Mouse (Mus musculus) G1E (cell line): ENCODE measurements around the gene Mef2b. TPM values are rescaled to one million over a fixed set of nuclear protein-coding genes. Genes with fewer than 3 reads are reported as not detected.
"Not testable (repeated sequence)": the region's sequence is repeated elsewhere in the genome, so short reads cannot be mapped to it uniquely, and the experiment has no call there.

ENCODE experiments used
- ATAC-seq: 2 replicates; pipeline ENCODE4 v1.8.0; 2016; ENCODE audit warnings: mild to moderate bottlenecking; ENCODE audit not compliant: insufficient number of reproducible peaks, poor library complexity, low FRiP score, severe bottlenecking; ENCODE audit errors: extremely low read depth
- DNase-seq: peaks from one replicate; pipeline ENCODE4 v3.0.0; 2012; ENCODE audit warnings: low spot score
- H3K27me3 ChIP-seq: 2 replicates; pipeline ENCODE4 v1.6.1; 2012; ENCODE audit warnings: mild to moderate bottlenecking, low read length, inconsistent platforms; ENCODE audit not compliant: insufficient read depth
- H3K36me3 ChIP-seq: replicated peaks from 2 replicates; pipeline ENCODE3; 2012; ENCODE audit warnings: mild to moderate bottlenecking, inconsistent platforms
- H3K4me1 ChIP-seq: 2 replicates; pipeline ENCODE4 v1.6.1; 2012; ENCODE audit warnings: low read depth, low read length, inconsistent platforms, mixed read lengths; ENCODE audit not compliant: insufficient read depth
- H3K4me3 ChIP-seq: 2 replicates; pipeline ENCODE4 v1.5.1; 2012; ENCODE audit warnings: low read depth, mild to moderate bottlenecking, inconsistent platforms, low read length, moderate library complexity, mixed read lengths
- H3K9me3 ChIP-seq: replicated peaks from 2 replicates; pipeline ENCODE4 v1.6.1; 2012; ENCODE audit warnings: inconsistent platforms
- CTCF ChIP-seq: IDR thresholded peaks from 2 replicates; pipeline ENCODE4 v1.5.1; 2012; ENCODE audit warnings: low read depth, low read length, inconsistent platforms, mixed read lengths
- GATA1 ChIP-seq: IDR thresholded peaks from 2 replicates; pipeline ENCODE4 v1.6.1; 2012; ENCODE audit warnings: borderline replicate concordance, low read length, inconsistent platforms, mixed read lengths
- GATA2 ChIP-seq: IDR thresholded peaks from 2 replicates; pipeline ENCODE4 v1.6.1; 2012; ENCODE audit warnings: low read depth, low read length, inconsistent platforms, borderline replicate concordance
- POLR2AphosphoS5 ChIP-seq: IDR thresholded peaks from 2 replicates; pipeline ENCODE4 v1.6.1; 2012; ENCODE audit warnings: low read depth, low read length, inconsistent platforms; ENCODE audit not compliant: insufficient replicate concordance
- TAL1 ChIP-seq: conservative IDR thresholded peaks from 2 replicates; pipeline ENCODE4 v1.6.1; 2012; ENCODE audit warnings: low read depth, low read length, inconsistent platforms, mixed read lengths
- polyA plus RNA-seq: library from polyadenylated mRNA; stranded (reverse); fragments of >175 nt; gene quantifications from 2 replicates; pipeline ENCODE4 v1.2.3, GENCODE M21; 2012
- total RNA-seq, 2 experiments: library from RNA; stranded (forward) in 1 of 2; stranded (reverse) in 1 of 2; fragments of 200-1000 nt in 1 of 2; fragments of >200 nt in 1 of 2; fragmentation: Nextera tagmentation in 1 of 2; gene quantifications; 2 replicates each; pipeline ENCODE4 v1.2.3; 2014 to 2017

Gene Mef2b
- total and polyA plus RNA-seq, 3 experiments = 0.55 to 4.4 (median 2.3) TPM

GRCm38 (mm10) chr8:70211726-70212111 is 72.2 kb downstream of the Mef2b start:
- no peak for ATAC-seq
- H3K4me1 ChIP-seq = peaks cover 41% of the 10 kb centered on the region

GRCm38 (mm10) chr8:70212112-70213055 is 72.9 kb downstream of the Mef2b start, which contains the start of gene Slc25a42:
Gene Slc25a42, minus strand, starts transcription at chr8:70212305.
- peaks cover 41% of the 10 kb centered on the region for H3K4me1 ChIP-seq
- H3K4me3 ChIP-seq = peak within 1 kb of the TSS; percentile 85
- no peak for TF ChIP-seq POLR2AphosphoS5
- no peak for TF ChIP-seq CTCF
- TF ChIP-seq GATA1 = no peak
- TF ChIP-seq TAL1 = no peak
- TF ChIP-seq GATA2 = no peak
- DNase-seq (peak; percentile 96), ATAC-seq (peak; percentile 91)
- peaks cover 2% of the 10 kb centered on the region for H3K27me3 ChIP-seq
- no peaks in the 10 kb centered on the region for H3K9me3 ChIP-seq
- peaks cover 16% of the 10 kb centered on the region for H3K36me3 ChIP-seq

More at GRCm38 (mm10) chr8:70211726-70212111, 72.2 kb downstream of the Mef2b start:
- Histone ChIP-seq H3K9me3 (no peaks in the 10 kb centered on the region), H3K27me3 (no peaks in the 10 kb centered on the region; the same call in 1 of the 2 replicates), H3K4me3 (peak overlapping the region; percentile 85), H3K36me3 (peaks cover 22% of the 10 kb centered on the region)
- TF ChIP-seq GATA1 (no peak), GATA2 (no peak), TAL1 (no peak), POLR2AphosphoS5 (no peak), CTCF (no peak)
- no peak for DNase-seq

- no peak for ATAC-seq
- Histone ChIP-seq H3K27me3 (peaks cover 6% of the 10 kb centered on the region), H3K36me3 (peaks cover 6% of the 10 kb centered on the region), H3K4me1 (peaks cover 45% of the 10 kb centered on the region), H3K9me3 (no peaks in the 10 kb centered on the region), H3K4me3 (no peak overlapping the region)
- no peak for DNase-seq
- no peak for TF ChIP-seq GATA2
Observed at GRCm38 (mm10) chr8:70214411-70214810, 74.9 kb downstream of the Mef2b start.

- H3K4me3 ChIP-seq = no peak overlapping the region
- ATAC-seq (no peak), DNase-seq (no peak)
- TF ChIP-seq TAL1 (no peak), CTCF (no peak), GATA1 (no peak)
- peaks cover 44% of the 10 kb centered on the region for H3K4me1 ChIP-seq
- H3K36me3 ChIP-seq = peaks cover 10% of the 10 kb centered on the region
- H3K9me3 ChIP-seq = no peaks in the 10 kb centered on the region
- H3K27me3 ChIP-seq = peaks cover 6% of the 10 kb centered on the region
Observed at GRCm38 (mm10) chr8:70215092-70215491, 75.6 kb downstream of the Mef2b start.

- ATAC-seq, DNase-seq, H3K4me3 ChIP-seq, H3K27me3 ChIP-seq, H3K9me3 ChIP-seq: not testable (repeated sequence)
- Histone ChIP-seq H3K36me3 (peaks cover 16% of the 10 kb centered on the region), H3K4me1 (peaks cover 33% of the 10 kb centered on the region)
Observed at GRCm38 (mm10) chr8:70216161-70216560, 76.7 kb downstream of the Mef2b start.

- Histone ChIP-seq H3K36me3 (peaks cover 20% of the 10 kb centered on the region), H3K4me1 (peaks cover 30% of the 10 kb centered on the region), H3K4me3 (no peak overlapping the region), H3K27me3 (peaks cover 6% of the 10 kb centered on the region), H3K9me3 (no peaks in the 10 kb centered on the region)
- TF ChIP-seq GATA1 = no peak
- TF ChIP-seq POLR2AphosphoS5 = no peak
- no peak for TF ChIP-seq TAL1
- no peak for TF ChIP-seq CTCF
- TF ChIP-seq GATA2 = no peak
- ATAC-seq = no peak
- DNase-seq = no peak
Observed at GRCm38 (mm10) chr8:70216566-70216965, 77.1 kb downstream of the Mef2b start.

Other genes with a start within 250 kb of the Mef2b start
Only the 20 nearest of the 23 such genes appear.
- gene Gatad2a, start 143.3 kb upstream of the Mef2b start, total RNA-seq (2014; fragmentation: Nextera tagmentation) = 99.3 and 101 TPM in 2 replicates
- 44.4 and 52.2 TPM in 2 replicates for gene Gatad2a, start 143.3 kb upstream of the Mef2b start, total RNA-seq (2017)
- 104 and 139 TPM in 2 replicates for gene Gatad2a, start 143.3 kb upstream of the Mef2b start, polyA plus RNA-seq
- gene Mau2, start 97.0 kb upstream of the Mef2b start, total RNA-seq (2014; fragmentation: Nextera tagmentation) = 49.6 and 53.2 TPM in 2 replicates
- gene Mau2, start 97.0 kb upstream of the Mef2b start, total RNA-seq (2017) = 35.4 and 37.8 TPM in 2 replicates
- gene Mau2, start 97.0 kb upstream of the Mef2b start, polyA plus RNA-seq = 29.6 and 34.2 TPM in 2 replicates
- gene Sugp1, start 96.9 kb upstream of the Mef2b start, total RNA-seq (2014; fragmentation: Nextera tagmentation) = 17.9 and 43.3 TPM in 2 replicates
- gene Sugp1, start 96.9 kb upstream of the Mef2b start, total RNA-seq (2017) = 33.1 and 36.0 TPM in 2 replicates
- gene Sugp1, start 96.9 kb upstream of the Mef2b start, polyA plus RNA-seq = 44.9 and 52.9 TPM in 2 replicates
- not detected in 2 replicates for gene Tm6sf2, start 66.8 kb upstream of the Mef2b start, total RNA-seq (2014; fragmentation: Nextera tagmentation)
- gene Tm6sf2, start 66.8 kb upstream of the Mef2b start, total RNA-seq (2017) = 0.38 and 1.1 TPM in 2 replicates
- 0.07 and 0.23 TPM in 2 replicates for gene Tm6sf2, start 66.8 kb upstream of the Mef2b start, polyA plus RNA-seq
- gene Hapln4, start 56.3 kb upstream of the Mef2b start, total RNA-seq (2014; fragmentation: Nextera tagmentation) = not detected in 2 replicates
- 0.05 TPM in 1 of 2 replicates, not detected in the other for gene Hapln4, start 56.3 kb upstream of the Mef2b start, total RNA-seq (2017)
- not detected in 2 replicates for gene Hapln4, start 56.3 kb upstream of the Mef2b start, polyA plus RNA-seq
- gene Ncan, start 18.8 kb upstream of the Mef2b start, total RNA-seq (2014; fragmentation: Nextera tagmentation) = not detected in 2 replicates
- 0.05 TPM in 1 of 2 replicates, not detected in the other for gene Ncan, start 18.8 kb upstream of the Mef2b start, total RNA-seq (2017)
- gene Ncan, start 18.8 kb upstream of the Mef2b start, polyA plus RNA-seq = not detected in 2 replicates
- 10.6 and 12.0 TPM in 2 replicates for gene Nr2c2ap, start 8.4 kb upstream of the Mef2b start, total RNA-seq (2014; fragmentation: Nextera tagmentation)
- gene Nr2c2ap, start 8.4 kb upstream of the Mef2b start, total RNA-seq (2017) = 6.7 and 8.5 TPM in 2 replicates
- gene Nr2c2ap, start 8.4 kb upstream of the Mef2b start, polyA plus RNA-seq = 12.0 and 19.4 TPM in 2 replicates
- gene Rfxank, start 557 bp upstream of the Mef2b start, total RNA-seq (2014; fragmentation: Nextera tagmentation) = 11.9 and 12.6 TPM in 2 replicates
- 7.2 and 13.2 TPM in 2 replicates for gene Rfxank, start 557 bp upstream of the Mef2b start, total RNA-seq (2017)
- 4.9 and 6.0 TPM in 2 replicates for gene Rfxank, start 557 bp upstream of the Mef2b start, polyA plus RNA-seq
- gene Borcs8, start 212 bp upstream of the Mef2b start, total RNA-seq (2014; fragmentation: Nextera tagmentation) = 65.0 and 73.8 TPM in 2 replicates
- 82.4 and 114 TPM in 2 replicates for gene Borcs8, start 212 bp upstream of the Mef2b start, total RNA-seq (2017)
- 24.7 and 42.9 TPM in 2 replicates for gene Borcs8, start 212 bp upstream of the Mef2b start, polyA plus RNA-seq
- gene Tmem161a, start 32.6 kb downstream of the Mef2b start, total RNA-seq (2014; fragmentation: Nextera tagmentation) = 15.3 and 22.0 TPM in 2 replicates
- gene Tmem161a, start 32.6 kb downstream of the Mef2b start, total RNA-seq (2017) = 15.8 and 22.0 TPM in 2 replicates
- gene Tmem161a, start 32.6 kb downstream of the Mef2b start, polyA plus RNA-seq = 119 and 145 TPM in 2 replicates
- 18.8 and 19.3 TPM in 2 replicates for gene Slc25a42, start 72.6 kb downstream of the Mef2b start, total RNA-seq (2014; fragmentation: Nextera tagmentation)
- 5.1 and 5.3 TPM in 2 replicates for gene Slc25a42, start 72.6 kb downstream of the Mef2b start, total RNA-seq (2017)
- 9.7 and 12.1 TPM in 2 replicates for gene Slc25a42, start 72.6 kb downstream of the Mef2b start, polyA plus RNA-seq
- gene Sugp2, start 94.5 kb downstream of the Mef2b start, total RNA-seq (2014; fragmentation: Nextera tagmentation) = 16.5 and 32.5 TPM in 2 replicates
- 22.7 and 27.8 TPM in 2 replicates for gene Sugp2, start 94.5 kb downstream of the Mef2b start, total RNA-seq (2017)
- 26.5 and 30.9 TPM in 2 replicates for gene Sugp2, start 94.5 kb downstream of the Mef2b start, polyA plus RNA-seq
- 7.7 and 9.3 TPM in 2 replicates for gene Armc6, start 94.8 kb downstream of the Mef2b start, total RNA-seq (2014; fragmentation: Nextera tagmentation)
- 12.5 and 13.9 TPM in 2 replicates for gene Armc6, start 94.8 kb downstream of the Mef2b start, total RNA-seq (2017)
- gene Armc6, start 94.8 kb downstream of the Mef2b start, polyA plus RNA-seq = 13.7 and 15.2 TPM in 2 replicates
- gene Homer3, start 143.1 kb downstream of the Mef2b start, total RNA-seq (2014; fragmentation: Nextera tagmentation) = 1.6 and 3.8 TPM in 2 replicates
- 6.0 and 6.7 TPM in 2 replicates for gene Homer3, start 143.1 kb downstream of the Mef2b start, total RNA-seq (2017)
- 12.0 and 14.8 TPM in 2 replicates for gene Homer3, start 143.1 kb downstream of the Mef2b start, polyA plus RNA-seq
- 41.3 and 43.8 TPM in 2 replicates for gene Ddx49, start 162.8 kb downstream of the Mef2b start, total RNA-seq (2014; fragmentation: Nextera tagmentation)
- gene Ddx49, start 162.8 kb downstream of the Mef2b start, total RNA-seq (2017) = 88.3 and 114 TPM in 2 replicates
- gene Ddx49, start 162.8 kb downstream of the Mef2b start, polyA plus RNA-seq = 55.1 and 56.2 TPM in 2 replicates
- gene Cope, start 162.8 kb downstream of the Mef2b start, total RNA-seq (2014; fragmentation: Nextera tagmentation) = 147 and 152 TPM in 2 replicates
- gene Cope, start 162.8 kb downstream of the Mef2b start, total RNA-seq (2017) = 78.3 and 96.7 TPM in 2 replicates
- gene Cope, start 162.8 kb downstream of the Mef2b start, polyA plus RNA-seq = 346 and 358 TPM in 2 replicates
- not detected in 2 replicates for gene Cers1, start 176.1 kb downstream of the Mef2b start, total RNA-seq (2014; fragmentation: Nextera tagmentation)
- gene Cers1, start 176.1 kb downstream of the Mef2b start, total RNA-seq (2017) = 0.38 TPM in 1 of 2 replicates, not detected in the other
- gene Cers1, start 176.1 kb downstream of the Mef2b start, polyA plus RNA-seq = not detected in 2 replicates
- not detected in 2 replicates for gene Gdf1, start 190.1 kb downstream of the Mef2b start, total RNA-seq (2014; fragmentation: Nextera tagmentation)
- not detected in 2 replicates for gene Gdf1, start 190.1 kb downstream of the Mef2b start, total RNA-seq (2017)
- gene Gdf1, start 190.1 kb downstream of the Mef2b start, polyA plus RNA-seq = 0.04 TPM in 1 of 2 replicates, not detected in the other
- 43.6 and 46.0 TPM in 2 replicates for gene Upf1, start 213.6 kb downstream of the Mef2b start, total RNA-seq (2014; fragmentation: Nextera tagmentation)
- gene Upf1, start 213.6 kb downstream of the Mef2b start, total RNA-seq (2017) = 22.9 and 27.5 TPM in 2 replicates
- gene Upf1, start 213.6 kb downstream of the Mef2b start, polyA plus RNA-seq = 155 and 156 TPM in 2 replicates
- gene Comp, start 233.8 kb downstream of the Mef2b start, total RNA-seq (2014; fragmentation: Nextera tagmentation) = not detected in 2 replicates
- gene Comp, start 233.8 kb downstream of the Mef2b start, total RNA-seq (2017) = 0.06 TPM in 1 of 2 replicates, not detected in the other
- gene Comp, start 233.8 kb downstream of the Mef2b start, polyA plus RNA-seq = 0.14 and 0.15 TPM in 2 replicates